Mouse (Mus musculus) c-Kit-positive CD71-negative TER-119-negative erythroid progenitor cells, embryonic 14.5 days (primary cell): Measurements from ENCODE around the gene Clec4f.
A peak's percentile ranks its signal among the peaks of the same experiment; 100 is the strongest.
"Not testable (repeated sequence)": the region's sequence is repeated elsewhere in the genome, so short reads cannot be mapped to it uniquely, and the experiment has no call there.

Experiments
- DNase-seq: peaks from one replicate; pipeline ENCODE4 v3.0.0-alpha.2; 2013; ENCODE audit warnings: low read depth

Gene Clec4f

DNA sequence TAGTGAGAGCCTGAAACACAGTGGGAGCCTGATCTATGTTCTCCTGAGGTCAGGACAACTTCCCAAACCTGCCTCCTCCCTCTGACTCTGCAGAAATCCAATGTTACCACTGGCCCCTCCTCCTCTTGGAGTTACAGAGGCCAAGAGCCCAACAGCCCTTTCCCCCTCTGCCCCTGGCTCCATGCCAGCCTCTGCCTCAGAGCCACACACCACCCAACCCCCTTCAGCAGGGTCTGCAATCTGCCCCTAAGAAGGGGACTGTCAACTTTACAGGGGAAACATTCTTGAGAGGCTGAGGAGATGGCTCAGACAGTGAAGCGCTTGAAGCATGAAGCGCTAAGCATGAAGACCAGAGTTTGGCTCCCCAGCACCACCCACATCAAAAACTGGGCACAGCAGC, at the start of gene Clec4f:
TSS of gene Clec4f (minus strand) at position 101 of the 400 bp plus-strand sequence.
- DNase-seq, result no peak

GRCm38 (mm10) chr6:83704701-83705100, 48.7 kb upstream of the Clec4f start:
- DNase-seq, result no peak

DNA sequence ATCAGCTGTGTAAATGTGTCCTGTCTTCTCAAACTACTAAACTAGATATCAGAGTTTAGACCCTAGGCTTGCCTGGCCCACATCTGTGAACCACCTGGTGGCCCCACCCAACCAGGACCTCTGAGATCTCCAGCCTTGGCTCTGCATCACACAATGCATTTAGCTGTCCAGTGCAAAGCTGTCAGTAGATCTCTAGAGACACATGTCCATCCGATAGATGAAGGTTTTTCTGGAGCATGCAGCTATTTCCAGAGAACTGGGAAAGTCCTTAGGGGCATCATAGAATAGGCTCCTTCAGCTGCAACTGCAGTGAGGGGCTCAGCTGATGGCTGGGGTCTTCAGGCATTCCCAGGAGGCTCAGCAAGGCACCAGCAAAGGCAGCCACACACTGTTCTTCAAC, 48.3 kb upstream of the Clec4f start:
- DNase-seq, result no peak

DNA sequence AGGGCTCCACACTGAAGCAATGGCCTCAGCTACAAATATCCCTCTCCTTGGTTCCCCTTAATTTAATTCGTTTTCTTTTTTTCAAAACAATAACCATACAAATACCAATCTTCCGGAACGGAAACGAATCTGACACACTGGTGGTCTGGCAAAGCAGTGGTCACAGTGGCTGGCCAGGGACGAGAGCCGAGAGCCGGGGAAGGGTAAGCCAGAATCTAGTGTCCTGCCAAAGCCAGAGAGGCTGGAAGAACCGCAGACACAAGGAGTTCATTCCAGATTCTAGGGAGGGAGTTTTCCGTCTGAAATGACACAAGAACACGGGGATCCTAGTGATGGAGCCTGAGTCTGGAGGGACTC, 47.7 kb upstream of the Clec4f start:
- no peak for DNase-seq

DNA sequence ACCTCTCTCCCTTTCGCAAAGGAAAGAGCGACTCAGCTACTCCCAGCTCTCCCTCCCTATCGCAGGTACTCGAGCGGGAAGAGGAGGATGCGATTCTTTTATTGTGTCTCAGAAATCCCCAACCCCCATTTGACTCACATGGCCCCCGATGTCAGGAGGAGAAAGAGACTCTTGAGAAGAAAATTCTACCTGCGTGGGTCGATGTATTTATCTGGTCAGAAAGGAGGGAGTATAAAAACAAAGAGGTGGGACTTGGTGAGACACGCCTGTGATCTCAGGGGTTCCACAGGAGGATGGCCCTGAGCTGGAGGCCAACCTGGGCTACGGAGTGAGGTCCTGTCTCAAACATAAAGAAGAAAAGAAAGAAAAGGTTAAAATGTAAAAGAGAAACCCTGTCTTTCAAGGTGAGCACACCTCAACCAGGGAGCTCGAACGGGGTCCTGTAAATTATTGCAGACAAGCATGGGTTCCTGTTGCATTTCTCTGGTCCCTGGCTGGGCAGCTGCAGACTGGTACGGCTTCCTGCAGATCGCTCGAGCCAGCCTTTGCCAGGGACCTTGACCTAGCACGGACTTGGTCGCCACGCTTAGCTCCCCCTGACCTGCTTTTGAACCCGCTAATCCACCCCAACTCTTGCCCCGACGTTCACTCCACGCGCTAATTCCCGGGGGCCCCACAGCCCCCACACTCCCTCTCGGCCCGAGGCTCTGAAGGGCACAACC, 47.2 kb upstream of the Clec4f start:
- no peak for DNase-seq

DNA sequence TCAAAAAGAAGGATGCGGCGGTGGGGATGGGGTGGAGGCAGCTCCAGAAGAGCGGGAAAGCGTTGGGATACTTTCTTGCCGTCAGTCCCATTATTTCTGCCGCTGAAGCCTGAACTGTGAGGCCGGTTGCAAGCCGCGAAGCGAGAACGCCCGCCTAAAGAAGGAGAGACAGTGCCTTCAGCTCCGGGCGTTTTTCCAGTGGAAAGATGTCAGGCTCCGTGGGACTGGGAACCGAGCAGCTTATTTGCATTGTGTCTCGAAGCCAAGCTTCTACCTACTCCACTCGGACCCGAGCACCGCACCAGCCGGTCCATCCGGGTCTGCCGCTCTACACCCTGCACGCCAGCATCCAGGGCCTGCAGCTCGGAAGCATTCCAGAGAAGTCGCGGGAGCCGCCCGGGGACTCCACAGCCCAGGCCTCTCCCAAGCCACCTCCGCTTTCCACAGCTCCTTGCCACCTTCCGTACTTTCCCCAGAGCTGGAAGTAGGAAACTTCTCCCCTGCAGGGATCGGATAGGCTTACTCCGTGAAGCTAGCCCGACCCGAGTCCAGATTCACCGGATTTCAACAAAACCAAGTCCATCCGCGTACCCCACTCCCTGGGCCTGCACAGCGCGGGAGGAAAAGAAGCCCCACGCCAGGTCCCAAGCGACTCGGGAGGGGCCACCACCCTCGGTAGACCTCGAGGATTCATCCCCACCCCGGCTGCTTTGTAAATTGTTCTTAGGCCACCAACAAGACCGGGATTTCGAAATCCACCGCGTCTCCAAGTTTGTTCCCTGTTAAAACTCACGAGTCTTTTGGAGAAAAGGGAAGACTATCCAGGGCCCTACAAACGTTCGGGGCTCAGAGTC, 46.4 kb upstream of the Clec4f start:
- no peak for DNase-seq

- DNase-seq, result no peak
These were observed 45.0 kb upstream of the Clec4f start for GRCm38 (mm10) chr6:83701001-83701400.

- no peak for DNase-seq
These were observed 44.0 kb upstream of the Clec4f start for GRCm38 (mm10) chr6:83699971-83700370.

- DNase-seq, result no peak
These were observed 41.9 kb upstream of the Clec4f start for GRCm38 (mm10) chr6:83697932-83698331.

DNA sequence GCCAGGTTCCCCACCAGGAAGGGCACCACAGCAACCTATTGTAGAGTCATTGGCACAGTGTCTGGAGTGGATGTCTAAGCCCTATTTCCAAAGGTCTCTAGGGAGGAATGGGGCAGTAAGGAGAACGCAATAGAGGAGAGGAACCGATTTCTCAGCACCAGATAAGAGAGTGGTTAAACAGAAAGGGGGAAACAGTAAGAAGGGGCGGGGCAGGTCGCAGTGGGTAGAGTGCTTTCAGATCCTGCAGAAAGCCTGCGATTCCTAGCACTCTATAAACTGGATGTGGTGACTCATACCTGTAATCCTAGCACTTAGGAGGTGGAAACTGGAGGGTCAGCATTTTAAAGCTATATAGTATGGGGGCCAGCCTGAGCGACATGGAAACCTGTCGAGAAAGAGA, 40.7 kb upstream of the Clec4f start:
- no peak for DNase-seq

DNA sequence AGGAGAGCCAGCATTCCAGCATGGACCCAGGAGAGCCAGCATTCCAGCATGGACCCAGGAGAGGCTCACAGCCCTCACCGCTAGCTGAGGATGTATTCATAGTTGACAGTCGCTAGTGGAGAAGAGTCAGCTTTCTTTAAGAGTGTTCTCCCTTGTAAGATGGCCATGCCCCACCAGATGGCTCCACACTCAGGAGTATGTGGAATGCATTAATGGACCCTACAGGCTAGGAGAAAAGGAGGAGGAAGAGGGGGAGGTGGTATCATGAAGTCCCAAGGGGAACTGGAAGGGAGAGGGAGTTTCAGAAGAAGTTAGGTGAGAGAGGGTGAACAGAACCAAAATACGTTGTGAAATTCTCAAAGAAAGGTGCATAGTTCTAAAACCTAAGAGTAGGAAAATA, 39.7 kb upstream of the Clec4f start:
- no peak for DNase-seq

- DNase-seq, result peak; percentile 74
These were observed 37.8 kb upstream of the Clec4f start for GRCm38 (mm10) chr6:83693835-83694234.

- no peak for DNase-seq
These were observed 37.0 kb upstream of the Clec4f start for GRCm38 (mm10) chr6:83692962-83693361.

DNA sequence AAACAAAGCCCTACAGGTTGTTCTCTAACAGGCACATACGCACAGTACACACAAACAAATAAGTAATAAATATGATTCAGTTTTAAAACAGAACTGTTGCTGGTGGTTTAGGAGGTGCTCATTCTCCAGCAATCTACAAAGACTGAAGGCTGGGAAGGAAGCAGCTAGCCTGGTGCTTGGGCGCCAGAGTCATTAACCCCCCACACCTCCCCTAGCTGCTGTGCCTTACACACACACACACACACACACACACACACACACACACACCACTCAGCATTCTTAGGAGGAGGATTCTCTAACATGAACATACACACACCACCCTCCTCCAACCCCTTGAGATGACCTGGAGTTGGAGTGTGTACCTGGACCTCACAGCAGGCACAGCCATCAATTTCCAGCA, 34.9 kb upstream of the Clec4f start:
- no peak for DNase-seq

- peak; percentile 61 for DNase-seq
These were observed 34.3 kb upstream of the Clec4f start for GRCm38 (mm10) chr6:83690277-83690676.

GRCm38 (mm10) chr6:83689374-83689773, 33.4 kb upstream of the Clec4f start:
- no peak for DNase-seq

GRCm38 (mm10) chr6:83677757-83678156, 21.8 kb upstream of the Clec4f start, which contains the start of gene Cd207:
TSS of gene Cd207 (minus strand) at chr6:83677857.
- DNase-seq, result no peak

GRCm38 (mm10) chr6:83673395-83673794, 17.4 kb upstream of the Clec4f start:
- DNase-seq, result peak; percentile 67

DNA sequence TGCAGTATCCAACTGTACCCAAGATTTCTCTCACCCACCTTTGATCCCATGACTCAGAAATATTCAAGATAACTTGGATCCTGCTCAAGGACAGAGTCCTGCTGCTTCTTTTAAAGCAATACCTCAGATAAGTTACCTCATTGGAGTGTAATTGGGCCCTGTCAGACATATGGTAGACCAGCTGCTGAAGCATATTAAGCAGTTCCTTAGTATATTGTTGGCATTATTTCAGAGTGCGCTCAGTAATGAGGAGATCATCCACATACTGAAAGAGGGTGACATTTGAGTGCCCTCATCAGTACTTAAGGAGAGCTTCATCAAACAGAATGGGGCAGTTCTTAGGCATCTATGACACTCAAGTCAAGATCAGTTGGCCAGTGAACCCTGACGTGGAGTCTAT, 9.0 kb upstream of the Clec4f start:
- DNase-seq, result no peak

DNA sequence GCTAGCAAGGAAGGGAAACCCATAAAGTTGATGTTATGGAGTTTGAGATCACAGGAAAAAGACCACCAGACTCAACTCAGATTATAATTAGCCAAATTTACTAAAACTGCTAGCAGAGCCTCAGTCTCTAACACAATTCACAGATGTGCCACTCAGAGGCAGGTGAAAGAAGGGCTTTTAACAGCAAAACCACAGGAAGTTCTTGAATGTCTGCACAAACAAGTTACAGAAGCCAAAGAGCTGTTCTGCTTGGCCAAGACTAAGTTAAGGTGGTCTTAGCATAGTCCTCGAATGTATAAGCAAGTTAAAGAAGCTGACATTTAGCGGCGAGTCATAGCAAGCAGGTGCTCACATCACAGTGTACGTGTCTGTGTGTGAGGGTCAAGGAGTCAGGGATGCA, 4.8 kb upstream of the Clec4f start:
- no peak for DNase-seq

GRCm38 (mm10) chr6:83646715-83647114, 9.3 kb downstream of the Clec4f start:
- no peak for DNase-seq

- no peak for DNase-seq
These were observed 20.7 kb downstream of the Clec4f start for GRCm38 (mm10) chr6:83635329-83635728.

GRCm38 (mm10) chr6:83634631-83635030, 21.4 kb downstream of the Clec4f start:
- not testable (repeated sequence) for DNase-seq
